Mouse (Mus musculus) spleen, adult 2 months (tissue): ENCODE measurements around the gene Gm7138.

Source experiments
- CTCF ChIP-seq: fragments of 200-500 bp; IDR thresholded peaks from 2 replicates; pipeline ENCODE4 v1.5.1; 2011; ENCODE audit warnings: mild to moderate bottlenecking, inconsistent platforms; ENCODE audit not compliant: insufficient read depth, insufficient read length, insufficient replicate concordance; ENCODE audit errors: extremely low read depth
- POLR2A ChIP-seq: fragments of 200-500 bp; IDR thresholded peaks from 2 replicates; pipeline ENCODE4 v1.6.1; 2011; ENCODE audit warnings: low read depth, low read length, inconsistent platforms

- TF ChIP-seq CTCF (no peak), POLR2A (no peak)
Measured at GRCm38 (mm10) chr10:77729241-77729640, 47.5 kb downstream of the Gm7138 start.
